Mouse (Mus musculus) forelimb bud, embryonic 11.5 days (tissue): ENCODE data around the gene Dmtf1.
"Not testable (repeated sequence)": the region's sequence is repeated elsewhere in the genome, so short reads cannot be mapped to it uniquely, and the experiment has no call there.

ENCODE experiments used
- DNase-seq: peaks from one replicate; pipeline ENCODE4 v3.0.0-alpha.2; 2012; ENCODE audit warnings: low read depth, low spot score

Dmtf1 gene

DNA sequence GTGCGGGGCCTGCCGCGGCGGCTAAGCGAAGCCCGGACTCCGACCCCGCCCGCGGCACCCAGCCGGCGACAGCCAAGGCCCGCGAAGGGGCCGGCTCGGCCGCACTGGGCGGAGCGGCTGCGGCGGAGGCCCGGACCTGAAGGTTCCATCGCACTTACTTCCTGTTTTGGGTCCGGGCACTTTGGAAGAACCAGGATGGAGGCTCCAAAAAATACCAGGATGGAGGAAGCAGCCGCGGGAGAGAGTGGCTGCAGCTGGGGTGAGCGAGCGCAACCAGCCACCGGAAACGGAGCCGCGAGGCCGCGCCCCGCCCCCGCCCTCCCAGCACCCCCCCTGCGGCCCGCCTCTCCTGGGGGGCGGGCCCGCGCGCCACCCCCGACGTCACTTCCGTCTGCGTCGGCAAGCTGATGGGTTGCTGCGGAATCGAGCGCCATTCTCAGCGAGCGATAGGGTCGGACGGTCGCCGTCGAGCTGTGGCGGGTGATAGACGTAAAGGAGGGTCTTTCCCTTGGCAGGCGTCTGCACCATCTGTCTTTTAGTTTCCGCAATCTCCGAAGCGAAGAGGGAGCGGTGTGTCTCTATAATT lies at the start of gene Dmtf1:
TSS of gene Dmtf1 (minus strand) at position 321 of the 586 bp plus-strand sequence.
- peak; percentile 91 for DNase-seq

DNA sequence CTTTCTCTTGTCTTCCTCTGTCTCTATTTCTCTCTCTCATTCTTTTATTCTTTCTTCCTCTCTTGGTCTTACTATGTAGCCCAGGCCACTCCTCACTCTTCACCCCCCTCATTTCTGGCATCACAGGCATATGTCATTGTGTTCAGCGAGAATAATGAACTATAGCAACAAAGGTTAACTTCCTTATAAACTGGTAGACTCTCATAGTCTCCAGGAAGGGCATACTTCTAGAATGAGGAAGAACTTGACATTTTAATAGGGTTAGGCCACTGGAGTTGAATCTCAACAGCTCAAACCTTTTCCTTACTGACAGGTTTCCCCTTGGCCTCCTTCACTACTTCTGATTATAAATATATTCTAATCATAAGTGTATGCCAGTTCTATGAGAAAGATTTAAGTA lies 24.9 kb upstream of the Dmtf1 start:
- no peak for DNase-seq

DNA sequence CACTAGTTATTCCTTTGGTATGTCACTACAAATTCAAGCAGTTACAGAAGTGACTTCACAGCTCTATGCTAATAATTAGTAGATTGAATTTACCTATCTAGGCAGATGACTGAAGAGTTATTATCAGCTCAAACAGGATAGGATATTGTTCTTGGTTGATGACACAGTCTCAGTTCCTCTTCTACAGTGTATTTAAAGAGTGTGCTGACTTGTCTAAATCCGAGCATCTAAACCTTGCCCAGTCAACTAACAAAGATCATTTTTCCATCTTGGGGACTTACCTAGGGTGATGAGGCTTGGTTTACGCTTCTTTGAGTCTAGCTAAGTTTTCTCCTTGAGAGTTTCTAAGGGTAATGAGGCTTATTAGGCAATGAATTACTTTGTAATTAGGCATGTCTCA lies 11.7 kb upstream of the Dmtf1 start:
- no peak for DNase-seq

DNA sequence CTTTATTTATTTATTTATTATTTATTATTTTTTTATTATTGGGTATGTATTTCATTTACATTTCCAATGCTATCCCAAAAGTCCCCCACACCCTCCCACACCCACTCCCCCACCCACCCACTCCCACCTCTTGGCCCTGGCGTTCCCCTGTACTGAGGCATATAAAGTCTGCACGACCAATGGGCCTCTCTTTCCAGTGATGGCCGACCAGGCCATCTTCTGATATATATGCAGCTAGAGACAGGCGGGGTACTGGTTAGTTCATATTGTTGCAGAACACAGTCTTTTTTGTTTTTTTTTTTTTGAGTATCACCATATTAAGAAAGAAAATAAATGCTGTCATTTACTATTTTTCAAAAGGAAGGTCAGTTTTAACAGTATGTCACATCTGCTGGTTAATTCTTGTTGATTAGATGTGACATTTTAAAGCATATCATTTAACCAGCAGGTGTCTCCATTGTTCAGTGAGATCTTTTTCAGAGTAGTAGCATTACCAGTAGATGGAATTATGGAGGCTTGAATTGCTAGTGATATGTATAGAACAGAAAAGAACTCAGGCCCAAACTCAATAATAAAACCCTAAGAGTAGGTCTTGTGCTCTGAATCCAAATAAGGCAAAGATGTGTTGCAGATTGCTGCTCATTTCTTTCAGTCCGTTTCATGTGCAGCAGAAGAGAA lies 7.9 kb upstream of the Dmtf1 start:
- DNase-seq: not testable (repeated sequence)

DNA sequence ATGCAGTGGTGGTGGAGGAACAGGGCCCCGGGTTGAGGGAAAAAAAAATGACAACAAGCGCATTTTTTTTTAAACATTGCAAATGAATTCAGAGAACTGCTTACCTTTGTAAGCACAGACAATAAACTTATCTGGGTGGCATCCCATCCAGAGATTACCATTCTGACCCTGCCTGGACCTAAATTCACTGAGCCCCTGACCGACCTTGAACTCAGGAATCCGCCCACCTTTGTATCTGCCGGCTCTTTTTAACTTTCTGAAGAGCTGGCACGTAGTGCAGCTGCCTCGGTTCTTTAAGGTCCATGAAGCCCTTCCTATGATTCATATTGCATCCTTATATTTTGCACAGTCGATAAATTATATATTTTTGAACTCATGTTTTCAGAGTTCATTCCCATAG lies 4.8 kb upstream of the Dmtf1 start:
- no peak for DNase-seq

DNA sequence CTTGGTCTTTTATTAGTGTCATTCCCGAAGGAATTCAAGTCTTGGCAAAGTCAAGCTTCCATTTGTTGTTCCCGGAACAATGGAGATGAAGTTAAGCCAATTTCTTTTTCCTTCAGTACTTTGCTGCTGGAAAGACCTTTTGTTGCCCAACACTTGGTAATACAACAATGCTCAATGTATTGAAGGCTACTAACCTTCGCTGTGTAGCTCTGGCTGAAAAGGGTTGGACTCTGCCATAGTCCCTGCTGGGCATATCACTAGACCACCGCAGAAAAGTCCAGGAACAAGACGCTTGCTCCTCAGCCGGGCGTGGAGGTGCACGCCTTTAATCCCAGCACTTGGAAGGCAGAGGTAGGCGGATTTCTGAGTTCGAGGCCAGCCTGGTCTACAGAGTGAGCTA lies 3.6 kb upstream of the Dmtf1 start:
- DNase-seq: not testable (repeated sequence)

DNA sequence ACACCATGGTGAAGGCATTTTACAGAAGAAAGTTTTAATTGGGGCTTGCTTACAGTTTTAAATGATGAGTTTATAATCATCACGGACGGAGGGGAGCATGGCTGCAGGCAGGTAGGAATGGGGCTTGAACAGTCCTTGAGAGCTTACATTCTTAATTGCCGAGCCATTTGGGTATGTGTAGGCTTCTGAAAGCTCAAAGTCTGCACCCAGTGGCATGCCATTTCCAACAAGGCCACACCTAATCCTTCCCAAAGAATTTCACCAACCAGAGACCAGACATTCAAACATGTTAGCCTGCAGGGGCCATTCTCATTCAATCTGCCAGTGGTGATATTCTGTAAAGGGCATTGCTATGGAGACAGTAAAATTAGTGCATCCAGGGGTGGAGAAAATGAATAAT lies 1.8 kb upstream of the Dmtf1 start:
- DNase-seq: no peak

DNA sequence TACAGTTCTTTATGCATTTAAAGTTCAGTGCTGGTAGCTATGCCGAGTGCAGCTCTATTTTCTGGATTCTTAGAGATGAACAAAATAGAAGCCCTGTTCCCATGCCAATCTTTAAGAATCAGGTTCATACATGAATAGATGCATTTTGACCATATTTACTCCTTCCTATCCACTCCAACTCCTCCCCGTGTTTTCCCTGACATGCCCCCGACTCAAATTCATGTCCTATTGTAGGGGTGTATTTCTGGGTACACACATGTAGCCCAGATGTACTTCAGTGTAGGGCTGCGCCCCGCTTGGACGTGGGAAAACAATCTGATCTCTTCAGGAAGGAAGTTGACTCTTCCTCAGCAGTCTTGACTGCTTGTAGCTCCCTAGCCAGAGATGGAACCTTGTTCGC lies 512 bp upstream of the Dmtf1 start:
- DNase-seq: peak; percentile 39

DNA sequence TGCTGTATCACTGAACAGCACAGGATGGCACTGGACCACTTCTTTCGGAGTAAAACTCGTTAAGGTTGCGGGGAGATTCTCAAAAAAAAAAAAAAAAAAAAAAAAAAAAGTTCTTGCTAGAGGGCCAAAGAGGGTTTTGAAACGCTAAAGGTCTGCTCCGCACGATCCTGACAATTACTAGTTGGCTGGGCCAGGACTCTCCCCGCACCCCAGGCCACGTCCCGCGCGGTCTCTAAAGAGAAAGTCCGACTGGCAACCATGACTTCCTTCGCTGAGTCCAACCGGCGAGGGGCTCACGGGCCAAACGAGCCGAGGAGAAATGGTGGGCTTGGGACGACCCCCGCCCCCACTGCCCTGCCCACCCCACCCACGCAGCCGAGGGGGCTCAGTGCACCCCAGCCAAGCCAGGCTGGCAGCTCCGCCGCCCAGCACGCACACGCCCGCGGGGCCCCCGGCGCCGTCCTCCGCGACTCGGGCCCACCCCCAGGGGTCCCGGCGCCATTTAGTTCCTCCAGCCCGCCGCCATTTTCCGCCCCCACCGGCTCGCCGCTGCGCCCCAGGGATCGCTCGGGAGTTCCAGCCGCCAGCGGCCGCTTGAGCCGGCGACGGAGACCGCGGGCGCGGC lies 633 bp downstream of the Dmtf1 start:
- peak; percentile 19 for DNase-seq

DNA sequence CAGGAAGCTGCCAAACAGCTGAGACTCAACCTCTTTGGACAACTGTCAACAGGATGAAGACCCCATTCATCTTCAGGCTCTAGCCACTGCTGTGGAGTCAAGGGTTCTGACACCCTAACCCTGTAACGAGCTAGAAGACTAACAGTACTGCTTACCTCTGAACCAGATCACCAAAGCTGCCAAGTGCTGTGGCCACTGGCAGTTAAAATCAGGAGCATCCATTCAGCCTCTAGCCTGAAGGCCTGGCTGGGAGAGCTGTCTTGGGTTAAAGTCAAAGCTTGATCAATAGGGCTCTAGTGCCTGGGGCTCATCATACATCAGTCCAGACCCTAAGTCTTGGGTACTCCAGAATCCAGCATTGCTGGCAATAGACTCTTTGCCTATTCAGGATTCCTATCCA lies 4.2 kb downstream of the Dmtf1 start:
- DNase-seq: no peak

DNA sequence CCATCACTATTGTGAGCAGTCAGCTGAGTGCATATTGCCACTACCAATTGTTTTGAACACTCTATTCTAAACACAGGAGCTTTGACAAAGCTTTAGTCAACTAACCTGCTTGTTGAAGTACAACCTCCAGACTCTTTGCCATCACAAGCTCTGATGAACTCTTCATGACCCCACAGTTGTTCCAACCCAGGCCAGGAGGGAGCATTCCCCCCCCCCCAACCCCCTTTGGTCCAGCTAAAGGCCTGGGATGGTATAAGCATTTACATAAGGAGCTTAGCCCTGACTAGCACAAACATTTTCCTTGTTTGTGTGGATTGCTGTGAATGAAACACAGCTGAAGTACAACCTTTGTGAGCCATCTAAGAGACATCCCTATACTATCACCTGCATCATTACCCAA lies 4.8 kb downstream of the Dmtf1 start:
- DNase-seq: no peak

DNA sequence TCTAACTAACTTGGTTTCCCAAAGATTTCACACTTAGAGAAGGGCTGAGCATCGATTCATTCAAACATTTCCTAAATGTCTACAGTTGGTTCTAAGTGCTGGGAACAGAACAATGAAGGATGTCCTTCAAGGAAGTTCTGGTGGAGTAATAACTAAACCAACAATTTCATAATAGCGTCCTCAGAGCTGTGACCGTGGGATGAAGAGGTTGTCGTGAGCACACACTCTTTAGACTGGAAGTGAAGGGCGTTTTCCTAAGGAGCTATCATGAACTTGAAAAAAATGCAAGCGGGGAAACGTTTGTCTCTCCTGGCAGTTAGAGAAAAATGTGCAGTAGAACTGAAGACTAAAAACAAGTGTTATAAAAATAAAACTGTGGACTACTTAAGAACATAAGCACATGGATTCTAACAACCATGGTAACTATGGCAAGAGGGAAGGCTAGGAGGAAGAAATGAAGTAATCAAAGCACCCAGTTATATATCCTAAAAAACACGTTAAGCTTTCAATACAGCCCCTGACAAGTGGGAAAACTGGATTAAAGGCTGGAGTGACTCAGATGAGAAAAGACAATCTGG lies 12.2 kb downstream of the Dmtf1 start:
- no peak for DNase-seq

DNA sequence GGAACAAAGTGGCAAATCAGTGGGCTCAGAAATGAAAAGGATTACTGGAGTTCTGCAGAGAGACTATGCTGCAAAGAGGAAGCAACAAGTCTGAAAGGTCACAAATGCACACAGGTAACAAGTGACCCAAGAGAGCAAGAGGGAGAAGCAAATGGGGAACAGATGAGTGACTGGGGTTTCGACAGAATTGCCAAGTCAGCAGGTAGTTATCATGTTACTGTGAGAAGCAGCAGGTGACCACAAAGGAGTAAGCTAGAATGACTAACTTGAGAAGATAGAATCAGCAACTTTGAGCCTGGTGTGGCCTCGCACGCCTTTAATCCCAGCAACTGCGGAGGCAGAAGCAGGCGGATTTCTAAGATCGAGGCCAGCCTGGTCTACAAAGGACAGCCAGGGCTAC lies 19.2 kb downstream of the Dmtf1 start:
- DNase-seq: no peak

DNA sequence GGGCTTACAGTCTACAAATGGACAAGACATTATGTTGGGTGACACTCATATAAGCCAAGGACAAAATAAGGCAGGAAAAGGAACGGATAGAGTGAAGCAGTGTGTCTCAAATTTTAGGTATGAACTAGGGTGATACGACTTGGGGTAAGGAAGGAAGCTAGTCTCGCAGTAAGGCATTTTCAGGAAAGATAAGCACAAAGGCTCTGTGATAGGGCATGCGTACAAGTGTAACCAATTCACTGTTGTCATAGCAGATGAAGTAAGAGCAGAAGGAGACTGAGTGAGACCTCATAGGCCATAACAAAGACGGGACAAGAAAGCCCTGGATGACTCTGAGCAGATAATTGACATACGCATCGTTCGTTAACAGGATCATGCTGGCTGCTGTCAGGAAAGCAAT lies 20.9 kb downstream of the Dmtf1 start:
- DNase-seq: no peak

DNA sequence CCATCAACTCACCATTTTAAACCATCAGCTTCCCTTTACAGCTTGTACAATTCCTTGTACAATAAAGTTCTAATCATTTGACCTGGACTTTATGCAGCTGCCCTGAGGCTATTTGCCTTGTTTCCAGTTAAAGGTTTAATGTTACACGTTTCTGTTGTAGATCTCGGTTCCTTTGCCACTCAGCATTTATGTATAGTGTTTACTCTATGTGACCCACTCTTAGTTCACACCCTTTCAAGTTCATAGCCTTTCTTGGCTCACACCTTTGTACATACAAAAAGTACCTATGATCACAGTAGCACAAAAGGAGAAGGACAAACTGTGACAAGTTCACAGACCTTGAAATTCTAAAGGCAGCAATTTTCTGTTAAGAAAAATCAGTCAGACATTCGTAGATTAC lies 26.0 kb downstream of the Dmtf1 start:
- no peak for DNase-seq

DNA sequence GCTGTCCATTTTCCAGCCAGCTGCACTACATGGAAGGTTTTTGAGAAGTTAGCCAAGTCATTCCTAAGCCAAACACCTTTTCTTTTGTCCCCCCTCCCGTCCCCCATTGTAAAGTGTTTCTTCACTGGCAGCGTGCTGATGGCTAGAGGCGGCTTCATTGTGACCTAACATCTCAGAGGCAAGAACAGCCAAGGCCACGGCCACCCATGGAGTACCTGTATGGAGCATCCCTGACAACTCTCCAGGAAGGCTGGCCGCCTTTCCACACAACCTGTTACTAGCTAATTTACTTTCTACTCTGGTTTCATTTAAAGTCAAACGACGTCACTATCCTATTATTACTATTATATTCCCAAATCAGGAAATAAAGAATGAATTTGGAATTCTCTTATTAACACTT lies 29.8 kb downstream of the Dmtf1 start:
- no peak for DNase-seq

DNA sequence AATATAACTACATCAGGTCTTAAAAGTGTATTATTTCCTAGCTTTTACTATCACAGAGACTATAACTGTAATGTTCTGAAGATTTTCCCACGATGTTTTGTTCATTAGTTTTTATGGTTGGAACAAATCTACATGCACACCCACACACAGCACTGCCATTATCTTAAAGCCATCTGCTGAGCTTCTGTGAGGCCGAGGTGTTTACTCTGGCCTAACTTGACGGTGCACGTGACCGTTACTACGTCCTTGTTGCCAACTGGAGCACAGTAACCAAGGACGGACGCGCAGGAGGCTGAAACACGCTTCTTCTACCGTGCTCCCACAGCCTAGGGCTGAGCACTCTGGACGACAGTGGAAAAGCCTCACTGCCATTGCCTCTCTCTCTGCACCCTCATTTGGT lies 33.0 kb downstream of the Dmtf1 start:
- no peak for DNase-seq

DNA sequence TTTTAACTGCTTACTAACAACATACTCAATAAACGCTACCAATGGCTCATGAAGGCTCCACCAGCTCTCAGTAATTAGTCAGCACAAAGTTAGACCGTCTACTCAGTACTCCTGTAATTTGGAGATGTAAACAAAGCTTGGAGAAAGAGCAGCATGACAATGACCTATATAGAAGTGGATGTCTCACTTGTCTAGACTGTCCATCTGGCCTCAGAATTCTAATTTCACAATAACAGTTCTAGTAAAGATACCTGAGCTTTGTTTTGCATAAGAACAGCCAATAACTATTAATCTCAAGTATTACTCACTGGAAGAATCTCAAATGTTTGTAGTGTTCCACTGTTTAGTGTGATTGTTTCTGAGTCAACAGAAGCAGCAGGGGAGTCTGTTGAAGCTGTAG lies 37.4 kb downstream of the Dmtf1 start:
- DNase-seq: no peak

DNA sequence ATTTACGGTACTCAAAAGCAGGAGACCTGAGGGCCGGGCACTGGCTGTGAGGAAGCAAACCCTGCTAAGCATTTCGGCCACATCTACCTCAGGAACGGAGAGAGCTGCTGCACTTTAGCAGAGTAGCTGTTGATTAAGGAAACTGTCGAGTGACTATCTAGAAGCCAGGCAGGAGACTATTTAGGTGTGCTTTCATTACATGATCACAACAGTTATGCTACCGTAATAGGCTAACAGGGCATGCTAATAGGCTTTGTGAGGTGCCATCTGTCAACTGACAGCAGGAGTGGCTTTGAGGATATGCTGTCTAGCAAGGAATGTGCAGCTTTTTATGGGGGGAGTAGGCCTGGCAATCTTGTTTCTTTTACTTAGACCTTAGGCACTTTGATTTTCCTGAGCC lies 47.4 kb downstream of the Dmtf1 start:
- no peak for DNase-seq

DNA sequence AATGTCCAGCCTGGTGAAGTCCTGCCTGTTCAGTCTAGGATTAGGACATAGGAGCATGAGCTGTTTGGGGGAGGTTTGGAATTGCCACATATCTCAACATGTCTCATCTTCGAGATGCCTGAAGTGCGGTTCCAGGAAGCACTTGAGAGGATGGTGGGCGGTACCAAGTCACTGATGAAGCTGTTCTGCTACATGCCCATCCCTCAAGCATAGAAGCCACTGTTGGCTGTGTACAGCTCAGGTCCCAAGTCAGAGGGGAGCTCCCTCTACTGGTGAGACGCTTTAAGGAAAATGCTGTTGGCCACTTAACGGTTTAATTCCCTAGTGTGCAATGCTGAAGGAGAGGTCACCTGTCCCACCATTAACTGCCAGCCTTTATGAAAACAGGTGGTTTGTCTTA lies 49.8 kb downstream of the Dmtf1 start:
- peak; percentile 52 for DNase-seq

DNA sequence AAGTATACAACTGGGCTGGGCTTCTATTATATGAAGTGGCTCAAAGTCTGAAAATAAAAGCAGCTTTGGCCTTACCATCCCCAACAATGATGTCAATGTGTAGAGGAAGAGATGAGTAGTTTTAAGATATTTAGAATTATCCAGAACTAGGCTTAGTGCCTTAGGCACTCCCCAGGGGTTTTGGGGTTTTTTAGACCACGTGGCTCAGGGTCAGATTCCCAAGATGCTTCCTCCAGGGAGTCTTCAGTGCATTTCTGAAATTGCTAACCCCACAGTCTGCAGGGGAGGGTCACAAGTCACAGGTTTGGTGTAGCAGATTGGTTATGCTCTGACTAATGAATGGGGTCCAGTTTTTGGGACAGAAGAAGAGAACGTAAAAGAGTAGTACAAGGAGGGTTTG lies 50.3 kb downstream of the Dmtf1 start:
- DNase-seq: no peak

DNA sequence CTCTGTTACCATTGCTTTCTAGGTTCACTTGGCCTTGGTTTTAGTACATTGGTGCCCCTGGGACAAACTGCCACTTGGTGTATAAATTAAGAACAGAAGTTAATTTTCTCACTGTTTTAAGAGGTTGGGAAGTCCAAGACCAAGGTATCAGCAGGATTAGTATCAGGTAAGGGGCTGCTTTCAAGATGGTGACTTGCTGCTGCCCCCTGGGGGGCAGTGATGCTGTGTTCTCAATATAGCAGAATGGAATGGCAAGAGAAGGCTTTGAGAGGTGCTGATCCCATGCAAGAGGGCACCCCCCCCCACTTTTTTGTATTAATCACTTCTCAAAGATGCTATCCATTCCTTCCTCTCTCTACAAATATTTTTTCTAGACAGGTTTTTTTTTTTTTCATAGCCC lies 52.0 kb downstream of the Dmtf1 start:
- no peak for DNase-seq

DNA sequence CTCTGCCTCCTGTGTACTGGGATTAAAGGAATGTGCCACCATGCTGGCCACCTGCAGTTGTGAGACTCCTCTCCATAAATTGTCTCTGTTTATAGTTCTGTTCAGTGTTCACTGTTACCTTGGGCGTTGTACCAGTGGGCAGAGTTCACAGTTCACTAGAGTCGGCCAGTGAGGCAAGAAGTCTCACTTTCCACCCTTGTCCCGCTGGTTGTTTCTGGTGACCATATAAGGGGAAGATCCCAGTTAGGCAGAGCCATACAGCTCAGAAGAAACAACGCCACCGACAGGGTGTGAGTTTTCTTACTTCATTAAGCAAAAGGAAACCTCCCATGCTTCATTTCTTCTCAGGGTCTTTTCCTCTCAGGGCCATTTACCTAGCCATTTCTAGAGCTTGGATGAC lies 53.1 kb downstream of the Dmtf1 start:
- no peak for DNase-seq
